Mouse (Mus musculus): ENCODE data around the gene Epc2. TPM values are rescaled to one million over a fixed set of nuclear protein-coding genes. Genes with fewer than 3 reads are reported as not detected.

Epc2 gene
- polyA plus RNA-seq, 1 experiment from 2014 or later = 8.0 TPM

GRCm38 (mm10) chr2:49569862-49570777, 118.8 kb downstream of the Epc2 start:
- DNase-seq (ENCODE audit: low spot score) = no peak

- DNase-seq (ENCODE audit: low spot score) = no peak
Observed at GRCm38 (mm10) chr2:49570778-49571101, 119.5 kb downstream of the Epc2 start.

GRCm38 (mm10) chr2:49571159-49571920, 120.1 kb downstream of the Epc2 start:
- DNase-seq (ENCODE audit: low spot score) = no peak

- DNase-seq (ENCODE audit: low spot score) = no peak
Observed at GRCm38 (mm10) chr2:49572111-49572642, 120.9 kb downstream of the Epc2 start.

- no peak for DNase-seq (ENCODE audit: low spot score)
Observed at GRCm38 (mm10) chr2:49572684-49573083, 121.4 kb downstream of the Epc2 start.

GRCm38 (mm10) chr2:49573282-49573681, 122.0 kb downstream of the Epc2 start:
- no peak for DNase-seq (ENCODE audit: low spot score)

- DNase-seq (ENCODE audit: low spot score) = no peak
Observed at GRCm38 (mm10) chr2:49580585-49580984, 129.3 kb downstream of the Epc2 start.

GRCm38 (mm10) chr2:49582546-49582945, 131.3 kb downstream of the Epc2 start:
- no peak for DNase-seq (ENCODE audit: low spot score)

- DNase-seq (ENCODE audit: low spot score) = no peak
Observed at GRCm38 (mm10) chr2:49583311-49583710, 132.0 kb downstream of the Epc2 start.

GRCm38 (mm10) chr2:49590450-49590849, 139.2 kb downstream of the Epc2 start:
- no peak for DNase-seq (ENCODE audit: low spot score)

GRCm38 (mm10) chr2:49592926-49593325, 141.6 kb downstream of the Epc2 start:
- no peak for DNase-seq (ENCODE audit: low spot score)

GRCm38 (mm10) chr2:49594886-49595285, 143.6 kb downstream of the Epc2 start:
- DNase-seq (ENCODE audit: low spot score) = no peak

GRCm38 (mm10) chr2:49596318-49596717, 145.0 kb downstream of the Epc2 start:
- DNase-seq (ENCODE audit: low spot score) = no peak

GRCm38 (mm10) chr2:49600021-49600681, 148.9 kb downstream of the Epc2 start:
- no peak for DNase-seq (ENCODE audit: low spot score)

Other genes starting within 250 kb of the Epc2 start
- gene Kif5c, start 167.8 kb downstream of the Epc2 start, polyA plus RNA-seq (2015; fragmentation: Nextera tagmentation; extraction: Ambion mirVana) = 0.66 and 0.72 TPM in 2 replicates

All from thymus, postnatal 0 days (tissue).